Mouse (Mus musculus): ENCODE measurements around the gene Ace2. TPM values are rescaled to one million over a fixed set of nuclear protein-coding genes. Genes with fewer than 3 reads are reported as not detected.
A peak's percentile ranks its signal among the peaks of the same experiment; 100 is the strongest.

Gene Ace2
- polyA plus RNA-seq, 2 experiments = 0.01 TPM; not detected in 1

GRCm38 (mm10) chrX:164189880-164190279, 50.7 kb downstream of the Ace2 start:
- no peak for ATAC-seq (ENCODE audit: insufficient read depth)
- no peak overlapping the region for H3K4me3 ChIP-seq (ENCODE audit: insufficient read depth in 1 of 2, low read depth in 2 of 2, low read length in 2 of 2)

GRCm38 (mm10) chrX:164197679-164198078, 58.5 kb downstream of the Ace2 start:
- Histone ChIP-seq H3K9me3 (ENCODE audit: control insufficient read depth, low read length) (no peaks in the 10 kb centered on the region), H3K4me3 (ENCODE audit: insufficient read depth in 1 of 2, low read depth in 2 of 2, low read length in 2 of 2) (no peak overlapping the region), H3K4me2 (ENCODE audit: low read depth) (no peak overlapping the region), H3K36me3 (replicated peaks; ENCODE audit: control insufficient read depth, insufficient read depth, low read depth) (no peaks in the 10 kb centered on the region), H3K4me1 (replicated peaks; ENCODE audit: control insufficient read depth in 2 of 2, insufficient read depth in 2 of 2, low read length in 1 of 2) (peaks cover 0 to 3% of the 10 kb centered on the region in 2 experiments; a peak in 2 of 4 replicates), H3K27me3 (ENCODE audit: control insufficient read depth, insufficient read depth, low read length) (no peaks in the 10 kb centered on the region), H3K9ac (replicated peaks) (no peak overlapping the region), H3K27ac (no peak overlapping the region; the same call in 1 of the 2 replicates)
- peak; percentile 74 for TF ChIP-seq EP300 (IDR thresholded peaks at IDR 0.05; ENCODE audit: low read depth)
- no peak for TF ChIP-seq CTCF (IDR thresholded peaks at IDR 0.05; ENCODE audit: low read depth)
- WGBS (ENCODE audit: insufficient replicate concordance) = 35% methylated on average over 2 of the region's 2 CpGs
- peak; percentile 28 to 45 (median 41) for DNase-seq (ENCODE audit: low read depth in 3 of 3, low spot score in 3 of 3)
- ATAC-seq (ENCODE audit: insufficient read depth) = peak; percentile 95

More at GRCm38 (mm10) chrX:164189880-164190279, 50.7 kb downstream of the Ace2 start:
- no peaks in the 10 kb centered on the region for H3K9me3 ChIP-seq (ENCODE audit: control insufficient read depth, low read length)
- no peaks in the 10 kb centered on the region for H3K36me3 ChIP-seq (replicated peaks; ENCODE audit: control insufficient read depth, insufficient read depth, low read depth)
- H3K4me1 ChIP-seq (replicated peaks; ENCODE audit: control insufficient read depth in 2 of 2, insufficient read depth in 2 of 2, low read length in 1 of 2) = no peaks in the 10 kb centered on the region
- DNase-seq (ENCODE audit: low read depth in 3 of 3, low spot score in 3 of 3) = no peak
- H3K27ac ChIP-seq = no peak overlapping the region
- no peaks in the 10 kb centered on the region; the same call in 1 of the 2 replicates for H3K27me3 ChIP-seq (ENCODE audit: control insufficient read depth, insufficient read depth, low read length)
- H3K9ac ChIP-seq (replicated peaks) = no peak overlapping the region
- no peak overlapping the region for H3K4me2 ChIP-seq (ENCODE audit: low read depth)
- TF ChIP-seq EP300 (IDR thresholded peaks at IDR 0.05; ENCODE audit: low read depth) = no peak
- TF ChIP-seq CTCF (IDR thresholded peaks at IDR 0.05; ENCODE audit: low read depth) = no peak

- H3K9ac ChIP-seq (replicated peaks) = no peak overlapping the region
- H3K4me2 ChIP-seq (ENCODE audit: low read depth) = no peak overlapping the region
- H3K4me1 ChIP-seq (replicated peaks; ENCODE audit: control insufficient read depth in 2 of 2, insufficient read depth in 2 of 2, low read length in 1 of 2) = peaks cover 0 to 3% of the 10 kb centered on the region in 2 experiments; a peak in 2 of 4 replicates
- H3K9me3 ChIP-seq (ENCODE audit: control insufficient read depth, low read length) = no peaks in the 10 kb centered on the region
- H3K27ac ChIP-seq = no peak overlapping the region
- no peaks in the 10 kb centered on the region for H3K27me3 ChIP-seq (ENCODE audit: control insufficient read depth, insufficient read depth, low read length)
- DNase-seq (ENCODE audit: low read depth in 3 of 3, low spot score in 3 of 3) (no peak), ATAC-seq (ENCODE audit: insufficient read depth) (no peak)
- 31% methylated on average over 5 of the region's 5 CpGs for WGBS (ENCODE audit: insufficient replicate concordance)
- TF ChIP-seq CTCF (IDR thresholded peaks at IDR 0.05; ENCODE audit: low read depth) (no peak), EP300 (IDR thresholded peaks at IDR 0.05; ENCODE audit: low read depth) (no peak)
- H3K4me3 ChIP-seq (ENCODE audit: insufficient read depth in 1 of 2, low read depth in 2 of 2, low read length in 2 of 2) = no peak overlapping the region
- H3K36me3 ChIP-seq (replicated peaks; ENCODE audit: control insufficient read depth, insufficient read depth, low read depth) = no peaks in the 10 kb centered on the region
These were observed 61.4 kb downstream of the Ace2 start for GRCm38 (mm10) chrX:164200547-164200946.

GRCm38 (mm10) chrX:164221989-164222388, 82.9 kb downstream of the Ace2 start:
- TF ChIP-seq CTCF (IDR thresholded peaks at IDR 0.05; ENCODE audit: low read depth) (peak; percentile 62), EP300 (IDR thresholded peaks at IDR 0.05; ENCODE audit: low read depth) (no peak)
- 46% methylated on average over 2 of the region's 2 CpGs for WGBS (ENCODE audit: insufficient replicate concordance)
- no peak overlapping the region for H3K4me3 ChIP-seq (ENCODE audit: insufficient read depth in 1 of 2, low read depth in 2 of 2, low read length in 2 of 2)
- no peak for DNase-seq (ENCODE audit: low read depth in 3 of 3, low spot score in 3 of 3)
- H3K27me3 ChIP-seq (ENCODE audit: control insufficient read depth, insufficient read depth, low read length) = no peaks in the 10 kb centered on the region
- no peak for ATAC-seq (ENCODE audit: insufficient read depth)
- no peak overlapping the region for H3K27ac ChIP-seq
- H3K4me2 ChIP-seq (ENCODE audit: low read depth) = no peak overlapping the region
- H3K9ac ChIP-seq (replicated peaks) = no peak overlapping the region
- no peaks in the 10 kb centered on the region for H3K4me1 ChIP-seq (replicated peaks; ENCODE audit: control insufficient read depth in 2 of 2, insufficient read depth in 2 of 2, low read length in 1 of 2)
- no peaks in the 10 kb centered on the region for H3K36me3 ChIP-seq (replicated peaks; ENCODE audit: control insufficient read depth, insufficient read depth, low read depth)
- H3K9me3 ChIP-seq (ENCODE audit: control insufficient read depth, low read length) = no peaks in the 10 kb centered on the region

- H3K4me2 ChIP-seq (ENCODE audit: low read depth) = no peak overlapping the region
- no peaks in the 10 kb centered on the region for H3K36me3 ChIP-seq (replicated peaks; ENCODE audit: control insufficient read depth, insufficient read depth, low read depth)
- TF ChIP-seq CTCF (IDR thresholded peaks at IDR 0.05; ENCODE audit: low read depth) (no peak), EP300 (IDR thresholded peaks at IDR 0.05; ENCODE audit: low read depth) (no peak)
- no peaks in the 10 kb centered on the region for H3K4me1 ChIP-seq (replicated peaks; ENCODE audit: control insufficient read depth in 2 of 2, insufficient read depth in 2 of 2, low read length in 1 of 2)
- H3K9ac ChIP-seq (replicated peaks) = no peak overlapping the region
- DNase-seq (ENCODE audit: low read depth in 3 of 3, low spot score in 3 of 3) = no peak
- WGBS (ENCODE audit: insufficient replicate concordance) = 43% methylated on average over 8 of the region's 8 CpGs
- ATAC-seq (ENCODE audit: insufficient read depth) = no peak
- H3K4me3 ChIP-seq (ENCODE audit: insufficient read depth in 1 of 2, low read depth in 2 of 2, low read length in 2 of 2) = no peak overlapping the region
- H3K27me3 ChIP-seq (ENCODE audit: control insufficient read depth, insufficient read depth, low read length) = no peaks in the 10 kb centered on the region; the same call in 1 of the 2 replicates
- H3K9me3 ChIP-seq (ENCODE audit: control insufficient read depth, low read length) = no peaks in the 10 kb centered on the region
- H3K27ac ChIP-seq = no peak overlapping the region
These were observed 94.2 kb downstream of the Ace2 start for GRCm38 (mm10) chrX:164233380-164233779.

Other genes starting within 250 kb of the Ace2 start
- 1.2 and 2.0 TPM in 2 replicates for gene Ap1s2, start 230.3 kb upstream of the Ace2 start, polyA plus RNA-seq (2012; rRNA removed)
- gene Ap1s2, start 230.3 kb upstream of the Ace2 start, polyA plus RNA-seq (2014; fragmentation: Nextera tagmentation; extraction: Ambion mirVana) = 3.3 and 5.4 TPM in 2 replicates
- 5.1 and 10.4 TPM in 2 replicates for gene Zrsr2, start 180.7 kb upstream of the Ace2 start, polyA plus RNA-seq (2012; rRNA removed)
- 8.7 and 9.6 TPM in 2 replicates for gene Zrsr2, start 180.7 kb upstream of the Ace2 start, polyA plus RNA-seq (2014; fragmentation: Nextera tagmentation; extraction: Ambion mirVana)
- 0.09 and 0.10 TPM in 2 replicates for gene Car5b, start 111.3 kb upstream of the Ace2 start, polyA plus RNA-seq (2012; rRNA removed)
- gene Car5b, start 111.3 kb upstream of the Ace2 start, polyA plus RNA-seq (2014; fragmentation: Nextera tagmentation; extraction: Ambion mirVana) = 0.05 and 0.06 TPM in 2 replicates
- 9.7 and 11.7 TPM in 2 replicates for gene Siah1b, start 62.8 kb upstream of the Ace2 start, polyA plus RNA-seq (2012; rRNA removed)
- 15.0 and 15.5 TPM in 2 replicates for gene Siah1b, start 62.8 kb upstream of the Ace2 start, polyA plus RNA-seq (2014; fragmentation: Nextera tagmentation; extraction: Ambion mirVana)
- 0.09 and 0.16 TPM in 2 replicates for gene Cltrn, start 50.5 kb upstream of the Ace2 start, polyA plus RNA-seq (2012; rRNA removed)
- 0.46 and 0.90 TPM in 2 replicates for gene Cltrn, start 50.5 kb upstream of the Ace2 start, polyA plus RNA-seq (2014; fragmentation: Nextera tagmentation; extraction: Ambion mirVana)
- 0.06 and 0.16 TPM in 2 replicates for gene Bmx, start 118.9 kb downstream of the Ace2 start, polyA plus RNA-seq (2012; rRNA removed)
- gene Bmx, start 118.9 kb downstream of the Ace2 start, polyA plus RNA-seq (2014; fragmentation: Nextera tagmentation; extraction: Ambion mirVana) = 0.19 and 0.24 TPM in 2 replicates
- gene Pir, start 130.0 kb downstream of the Ace2 start, polyA plus RNA-seq (2012; rRNA removed) = 3.8 and 6.8 TPM in 2 replicates
- gene Pir, start 130.0 kb downstream of the Ace2 start, polyA plus RNA-seq (2014; fragmentation: Nextera tagmentation; extraction: Ambion mirVana) = 20.9 and 21.6 TPM in 2 replicates
- gene Vegfd, start 234.0 kb downstream of the Ace2 start, polyA plus RNA-seq (2012; rRNA removed) = 0.73 and 1.0 TPM in 2 replicates
- gene Vegfd, start 234.0 kb downstream of the Ace2 start, polyA plus RNA-seq (2014; fragmentation: Nextera tagmentation; extraction: Ambion mirVana) = 0.69 and 0.71 TPM in 2 replicates

Measured in liver, embryonic 14.5 days (tissue).